Mouse (Mus musculus) adrenal gland, postnatal 0 days (tissue): ENCODE results near the gene Cdv3. TPM values are rescaled to one million over a fixed set of nuclear protein-coding genes. Genes with fewer than 3 reads are reported as not detected.

Source experiments
- polyA plus RNA-seq: library from polyadenylated mRNA; unstranded; fragments of >200 nt; fragmentation: Nextera tagmentation; extraction: Ambion mirVana; gene quantifications from 2 replicates; pipeline ENCODE4 v1.2.1, GENCODE M21; 2015

Gene Cdv3
- polyA plus RNA-seq: 51.1 and 69.1 TPM in 2 replicates

DNA sequence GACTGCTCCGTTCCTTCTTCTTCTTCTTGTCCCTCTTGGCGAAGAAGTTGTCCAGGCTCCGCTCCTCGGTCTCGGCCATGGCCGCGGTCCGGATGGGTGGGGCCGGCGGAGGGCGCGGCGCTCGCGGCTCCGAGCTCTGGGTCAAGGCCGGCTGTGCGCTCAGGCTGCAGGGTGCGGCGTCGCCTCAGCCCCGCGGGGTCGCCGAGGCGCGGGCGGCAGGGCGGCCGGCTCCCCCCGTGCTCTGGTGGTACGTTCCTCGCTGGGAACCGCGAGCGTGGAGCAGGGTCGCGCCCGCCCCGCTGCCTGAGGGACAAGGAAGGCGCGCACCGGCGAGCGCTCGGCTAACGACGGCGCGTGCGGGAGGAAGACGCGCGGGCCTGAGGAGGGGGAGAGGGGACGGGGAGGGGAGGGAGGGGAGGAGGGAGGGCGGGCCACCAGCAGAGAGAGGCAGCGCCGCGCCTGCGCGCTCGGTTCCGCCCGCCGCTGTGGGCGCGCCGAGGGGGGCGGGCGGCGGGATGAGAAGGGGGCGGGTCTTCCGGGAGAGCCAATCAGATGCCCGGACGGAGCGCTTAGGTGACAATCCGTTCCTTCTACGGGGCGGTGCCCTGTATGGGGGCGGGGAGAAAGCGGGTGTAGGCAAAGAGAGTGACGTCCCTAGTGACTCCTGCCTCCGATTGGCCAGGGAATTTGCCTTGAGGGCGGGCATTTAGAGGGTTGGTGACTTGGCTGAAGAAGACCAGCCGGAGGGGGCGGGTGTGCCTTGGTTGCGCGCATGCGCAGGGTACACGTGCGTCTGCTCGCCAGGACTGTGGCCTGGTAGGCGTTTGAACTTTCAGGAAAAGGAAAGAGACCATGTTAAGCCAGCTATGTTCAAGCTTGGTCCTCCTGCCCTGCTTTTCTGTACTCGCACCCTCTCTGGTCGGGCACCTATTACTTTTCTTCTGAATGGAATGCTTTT is at the start of gene Cdv3:
Cdv3 (minus strand) TSS at position 551 of the 958 bp plus-strand sequence.

DNA sequence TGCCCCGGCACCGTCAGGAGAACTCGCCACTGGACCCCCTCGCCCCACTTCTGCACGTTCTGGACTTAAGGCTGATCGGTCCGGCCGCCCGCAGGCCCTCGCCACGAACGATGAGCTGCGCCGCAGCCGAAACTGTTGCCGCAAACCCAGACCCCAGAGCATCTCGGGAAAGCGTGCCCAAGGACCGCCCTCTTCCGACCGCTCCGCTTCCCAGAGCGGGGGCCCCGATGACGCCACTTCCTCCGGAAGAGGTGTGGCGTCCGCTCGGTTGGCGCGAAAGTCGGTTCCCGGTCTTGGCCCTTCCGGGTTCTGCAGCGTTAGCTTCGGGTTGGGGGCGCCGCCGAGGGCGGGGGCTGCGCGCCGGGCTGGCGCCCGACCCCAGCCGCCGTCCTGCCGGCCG is 60.7 kb downstream of the Cdv3 start, which contains the start of the genes 1300017J02Rik and Topbp1:
1300017J02Rik (minus strand) TSS at position 156 of the 400 bp plus-strand sequence.
Topbp1 (plus strand) TSS at position 289 of the 400 bp plus-strand sequence.

Other genes with a start within 250 kb of the Cdv3 start
- 25.7 and 38.9 TPM in 2 replicates for gene Srprb, start 163.7 kb downstream of the Cdv3 start, polyA plus RNA-seq
- 5.1 and 6.5 TPM in 2 replicates for gene Gm20425, start 135.5 kb downstream of the Cdv3 start, polyA plus RNA-seq
- gene Trf, start 135.4 kb downstream of the Cdv3 start, polyA plus RNA-seq: 733 and 1,048 TPM in 2 replicates
- gene 1300017J02Rik, start 60.8 kb downstream of the Cdv3 start, polyA plus RNA-seq: 5.1 and 7.2 TPM in 2 replicates
- 16.1 and 21.9 TPM in 2 replicates for gene Topbp1, start 60.6 kb downstream of the Cdv3 start, polyA plus RNA-seq
- gene Bfsp2, start 114.6 kb upstream of the Cdv3 start, polyA plus RNA-seq: 0.19 and 0.28 TPM in 2 replicates